Mouse (Mus musculus) ES-E14 (cell line): ENCODE results near the gene Plekhg5.

Experiments used
- CHD2 ChIP-seq: IDR thresholded peaks from 2 replicates; pipeline ENCODE4 v1.6.1; 2014; ENCODE audit warnings: mild to moderate bottlenecking, low read depth, low read length, inconsistent platforms
- ZC3H11A ChIP-seq: IDR thresholded peaks from 2 replicates; pipeline ENCODE4 v1.6.1; 2012; ENCODE audit warnings: low read depth, mild to moderate bottlenecking, inconsistent platforms, low read length, borderline replicate concordance
- ZNF384 ChIP-seq: IDR thresholded peaks from 2 replicates; pipeline ENCODE4 v1.6.1; 2012; ENCODE audit warnings: low read depth, low read length, inconsistent platforms

- TF ChIP-seq ZC3H11A = no peak
- no peak for TF ChIP-seq CHD2
- TF ChIP-seq ZNF384 = no peak
These were observed 43.8 kb upstream of the Plekhg5 start for GRCm38 (mm10) chr4:152028456-152028855.
